Mouse (Mus musculus): ENCODE measurements at regions not wholly inside any gene's neighbourhood (a gene's known extent, or its start where the extent isn't known, plus 50 kb on each side); places are given as distances from the start of the nearest gene placed in this dataset.

GRCm38 (mm10) chr4:78494117-78494516 lies 282.4 kb upstream of the Ptprd start:
- DNase-seq (ENCODE audit: extremely low spot score in 1 of 2, low spot score in 1 of 2), result no peak

- DNase-seq (ENCODE audit: extremely low spot score in 1 of 2, low spot score in 1 of 2), result no peak
Observed at GRCm38 (mm10) chr4:78466591-78466990, 254.8 kb upstream of the Ptprd start.

- DNase-seq (ENCODE audit: extremely low spot score in 1 of 2, low spot score in 1 of 2), result no peak
Observed at GRCm38 (mm10) chr4:78456284-78456683, 244.5 kb upstream of the Ptprd start.

GRCm38 (mm10) chr4:78417153-78417552 lies 205.4 kb upstream of the Ptprd start:
- DNase-seq (ENCODE audit: extremely low spot score in 1 of 2, low spot score in 1 of 2), result no peak

- peak in 1 of 2 experiments; percentile 17 for DNase-seq (ENCODE audit: extremely low spot score in 1 of 2, low spot score in 1 of 2)
Observed at GRCm38 (mm10) chr4:78389406-78389805, 177.6 kb upstream of the Ptprd start.

- no peak for DNase-seq (ENCODE audit: extremely low spot score in 1 of 2, low spot score in 1 of 2)
Observed at GRCm38 (mm10) chr4:78355162-78355561, 143.4 kb upstream of the Ptprd start.

GRCm38 (mm10) chr4:78335777-78336176 lies 124.0 kb upstream of the Ptprd start:
- no peak for DNase-seq (ENCODE audit: extremely low spot score in 1 of 2, low spot score in 1 of 2)

GRCm38 (mm10) chr4:78288506-78288905 lies 76.7 kb upstream of the Ptprd start:
- DNase-seq (ENCODE audit: extremely low spot score in 1 of 2, low spot score in 1 of 2), result no peak

All from layer of hippocampus, postnatal 25 days (tissue).